ENCODE assay signal across 11 mouse cellular contexts in the genomic region with DNA sequence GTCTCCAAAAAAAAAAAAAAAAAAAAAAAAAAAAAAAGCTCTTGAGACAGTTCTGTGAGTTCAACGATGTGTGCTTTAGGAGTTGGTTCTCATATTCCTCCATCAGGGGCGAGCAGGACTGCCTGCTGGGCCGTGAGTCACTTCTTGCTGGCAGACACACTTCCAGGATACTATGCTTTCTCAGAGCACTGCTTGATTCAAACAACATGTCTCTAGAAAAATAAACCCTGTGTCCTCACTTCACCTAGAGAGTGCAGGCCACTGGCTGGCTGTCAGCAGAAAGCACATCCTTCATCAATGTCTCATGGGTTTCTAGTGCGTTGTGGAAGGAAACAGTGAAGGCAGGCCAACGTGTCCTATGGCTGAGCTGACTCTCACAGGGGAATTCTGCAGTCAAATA.
DNase-seq lines count a peak whose midpoint lies in the region; ATAC-seq and TF ChIP-seq lines count a peak whose summit lies in the region.
"Had no signal": no experiment of that assay in that cellular context is flagged by ENCODE, and none has a peak within 500 bp of the region (broad histone marks: within the 10 kb centered on the region; RNA-seq: fewer than 3 reads in every experiment).

No protein-coding gene starts in this region.

- peak; percentile 48 for DNase-seq in kidney, adult 2 months
- peak; percentile 36 to 53 for DNase-seq in heart, postnatal 10 days
- DNase-seq in lung, postnatal 14 days = peak; percentile 56
- DNase-seq in midbrain, embryonic 14.5 days = no peak
- DNase-seq in layer of hippocampus, postnatal 10 days (ENCODE audit: low spot score in 2 of 2) = no peak
- DNase-seq: spleen, adult 18-20 months had no signal

- H3K27me3 ChIP-seq in kidney, adult 2 months (replicated peaks; ENCODE audit: control insufficient read depth, insufficient read depth, low read length) = no peaks in the 10 kb centered on the region
- H3K27me3 ChIP-seq in kidney, embryonic 16.5 days (ENCODE audit: insufficient read depth, low read length) = no peaks in the 10 kb centered on the region
- no peaks in the 10 kb centered on the region for H3K27me3 ChIP-seq in midbrain, embryonic 14.5 days (ENCODE audit: control insufficient read depth, insufficient read depth, low read length)
- H3K27me3 ChIP-seq: megakaryocyte, embryonic 14.5 days; neural tube, embryonic 12.5 days had no signal

- WGBS in kidney, adult 2 months = 28% methylated on average over 5 of the region's 5 CpGs
- 40% methylated on average over 5 of the region's 5 CpGs for WGBS in kidney, embryonic 16.5 days
- 71% methylated on average over 5 of the region's 5 CpGs for WGBS in midbrain, embryonic 14.5 days

- H3K9me3 ChIP-seq in kidney, embryonic 16.5 days (ENCODE audit: low read length) = no peaks in the 10 kb centered on the region
- no peaks in the 10 kb centered on the region for H3K9me3 ChIP-seq in midbrain, embryonic 14.5 days (ENCODE audit: control insufficient read depth, low read length)
- H3K9me3 ChIP-seq: megakaryocyte, embryonic 14.5 days; neural tube, embryonic 12.5 days had no signal

- H3K9ac ChIP-seq in kidney, embryonic 16.5 days (replicated peaks; ENCODE audit: low read length) = no peak overlapping the region
- no peak overlapping the region for H3K9ac ChIP-seq in midbrain, embryonic 14.5 days (replicated peaks; ENCODE audit: low read length)
- H3K9ac ChIP-seq: neural tube, embryonic 12.5 days had no signal

- TF ChIP-seq CTCF in kidney, adult 2 months (conservative IDR thresholded peaks at IDR 0.05; ENCODE audit: insufficient read depth, insufficient read length, low read depth, low read length) = no peak
- TF ChIP-seq CTCF in embryonic fibroblast, embryonic 13.5 days (IDR thresholded peaks at IDR 0.05; ENCODE audit: borderline replicate concordance, insufficient read depth, low read length) = no peak

- H3K36me3 ChIP-seq in kidney, adult 2 months (ENCODE audit: control insufficient read depth, insufficient read depth, low read length) = no peaks in the 10 kb centered on the region
- H3K36me3 ChIP-seq in kidney, embryonic 16.5 days (ENCODE audit: insufficient read depth, low read length) = no peaks in the 10 kb centered on the region
- H3K36me3 ChIP-seq in midbrain, embryonic 14.5 days (ENCODE audit: control insufficient read depth, insufficient read depth, low read length) = no peaks in the 10 kb centered on the region
- H3K36me3 ChIP-seq: neural tube, embryonic 12.5 days had no signal

- no peak overlapping the region for H3K4me2 ChIP-seq in kidney, embryonic 16.5 days (replicated peaks; ENCODE audit: low read depth, low read length)
- H3K4me2 ChIP-seq in midbrain, embryonic 14.5 days (ENCODE audit: low read length) = no peak overlapping the region
- H3K4me2 ChIP-seq: neural tube, embryonic 12.5 days had no signal

- no peak overlapping the region for H3K27ac ChIP-seq in kidney, adult 2 months (ENCODE audit: insufficient read depth, low read depth, low read length)
- no peak overlapping the region for H3K27ac ChIP-seq in kidney, embryonic 16.5 days (ENCODE audit: low read length)
- H3K27ac ChIP-seq in embryonic fibroblast, embryonic 13.5 days (ENCODE audit: insufficient read depth, low read length) = peak overlapping the region; percentile 2; the same call in 1 of the 2 replicates
- H3K27ac ChIP-seq in midbrain, embryonic 14.5 days (replicated peaks; ENCODE audit: low read depth, low read length) = no peak overlapping the region
- H3K27ac ChIP-seq: neural tube, embryonic 12.5 days had no signal

- intact Hi-C loops in heart, postnatal 10 days (cut with DNase I) = loop anchor here (5.0 to 10.0 kb wide), 3 partner anchors 55 to 157 kb away; no protein-coding TSS in a partner anchor

- TF ChIP-seq POLR2A in kidney, adult 2 months (IDR thresholded peaks at IDR 0.05; ENCODE audit: low read depth, low read length) = no peak
- TF ChIP-seq POLR2A in embryonic fibroblast, embryonic 13.5 days (IDR thresholded peaks at IDR 0.05; ENCODE audit: low read depth, low read length) = no peak

- no peak overlapping the region for H3K4me3 ChIP-seq in kidney, adult 2 months (ENCODE audit: insufficient read depth, low read depth, low read length)
- H3K4me3 ChIP-seq in kidney, embryonic 16.5 days (ENCODE audit: low read length) = no peak overlapping the region
- no peak overlapping the region for H3K4me3 ChIP-seq in embryonic fibroblast, embryonic 13.5 days (ENCODE audit: insufficient read depth, low read length)
- no peak overlapping the region for H3K4me3 ChIP-seq in midbrain, embryonic 14.5 days (replicated peaks; ENCODE audit: low read depth, low read length)
- H3K4me3 ChIP-seq: megakaryocyte, embryonic 14.5 days; neural tube, embryonic 12.5 days had no signal

- ATAC-seq in kidney, embryonic 16.5 days (ENCODE audit: low FRiP score, low TSS enrichment) = no peak
- no peak for ATAC-seq in midbrain, embryonic 14.5 days (ENCODE audit: low FRiP score, low TSS enrichment)
- ATAC-seq: intestine, embryonic 16.5 days had no signal

- H3K4me1 ChIP-seq in kidney, adult 2 months (ENCODE audit: control insufficient read depth, insufficient read depth, low read length) = no peaks in the 10 kb centered on the region
- H3K4me1 ChIP-seq in kidney, embryonic 16.5 days (ENCODE audit: insufficient read depth, low read length) = no peaks in the 10 kb centered on the region
- peaks cover 4% of the 10 kb centered on the region for H3K4me1 ChIP-seq in embryonic fibroblast, embryonic 13.5 days (ENCODE audit: control insufficient read depth, insufficient read depth, low read length)
- no peaks in the 10 kb centered on the region for H3K4me1 ChIP-seq in midbrain, embryonic 14.5 days (ENCODE audit: control insufficient read depth, insufficient read depth, low read length)
- H3K4me1 ChIP-seq: megakaryocyte, embryonic 14.5 days; neural tube, embryonic 12.5 days had no signal

Comparison
In these comparisons a context has a peak if more than half of its experiments do, and no peak if none do; other contexts are left out.
1. DNase-seq: peak in kidney, adult 2 months (single experiment), heart, postnatal 10 days (2 of 2) and lung, postnatal 14 days (single experiment); none in midbrain, embryonic 14.5 days (single experiment) and layer of hippocampus, postnatal 10 days (0 of 2).